Mouse (Mus musculus): ENCODE data around the gene Sesn3.
"Not testable (repeated sequence)": the region's sequence is repeated elsewhere in the genome, so short reads cannot be mapped to it uniquely, and the experiment has no call there.

Sesn3 gene

DNA sequence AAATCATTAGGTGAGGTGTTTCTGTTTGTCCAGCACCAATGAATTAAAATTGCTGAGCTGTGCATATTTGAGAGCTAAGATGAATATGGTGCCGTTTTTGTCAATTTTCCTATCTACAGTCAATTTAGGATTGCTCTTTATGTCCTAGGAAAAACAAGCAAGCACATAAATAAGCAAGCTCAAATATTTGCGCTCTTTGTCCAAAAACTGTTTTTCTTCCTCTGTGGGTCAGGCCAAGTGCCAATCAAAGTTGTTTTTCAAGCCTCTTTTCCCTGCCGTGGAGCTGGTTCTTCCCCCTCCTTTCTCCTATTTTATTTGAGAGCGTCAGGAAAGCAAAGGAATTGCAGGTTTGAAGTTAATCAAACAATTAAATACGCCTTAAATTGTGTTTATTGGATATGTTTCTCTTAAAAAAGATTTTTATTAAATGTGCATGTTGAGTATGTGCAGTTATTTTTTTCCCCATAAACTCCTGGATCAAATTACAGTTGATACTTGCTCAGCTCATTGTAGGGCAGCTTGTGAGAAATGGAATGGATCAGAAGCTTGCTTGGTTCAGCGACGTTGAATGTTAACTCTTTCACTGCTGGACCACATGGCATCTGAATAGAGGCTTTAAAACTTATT lies 2.6 kb downstream of the Sesn3 start:
- DNase-seq (ENCODE audit: extremely low spot score, low spot score), result peak; percentile 17

DNA sequence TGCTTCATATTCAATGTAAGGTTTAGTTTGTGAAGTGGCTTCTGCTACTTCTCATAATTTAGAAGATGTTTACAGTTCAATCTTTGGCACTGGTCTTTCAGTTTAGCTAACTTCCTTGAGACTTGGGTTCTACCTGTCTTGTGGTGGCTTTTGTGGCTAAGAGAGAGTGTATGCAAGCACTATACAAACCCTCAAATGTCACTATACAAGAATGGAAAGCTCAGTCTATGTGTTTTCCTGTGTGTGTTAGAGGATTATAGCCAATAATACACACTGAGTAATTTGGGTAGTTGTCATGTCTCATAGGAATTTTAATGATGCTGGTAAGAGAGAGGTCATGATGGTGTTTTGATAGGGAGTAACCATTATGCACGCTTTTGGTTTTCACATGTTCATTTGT lies 5.8 kb downstream of the Sesn3 start:
- no peak for DNase-seq (ENCODE audit: extremely low spot score, low spot score)

DNA sequence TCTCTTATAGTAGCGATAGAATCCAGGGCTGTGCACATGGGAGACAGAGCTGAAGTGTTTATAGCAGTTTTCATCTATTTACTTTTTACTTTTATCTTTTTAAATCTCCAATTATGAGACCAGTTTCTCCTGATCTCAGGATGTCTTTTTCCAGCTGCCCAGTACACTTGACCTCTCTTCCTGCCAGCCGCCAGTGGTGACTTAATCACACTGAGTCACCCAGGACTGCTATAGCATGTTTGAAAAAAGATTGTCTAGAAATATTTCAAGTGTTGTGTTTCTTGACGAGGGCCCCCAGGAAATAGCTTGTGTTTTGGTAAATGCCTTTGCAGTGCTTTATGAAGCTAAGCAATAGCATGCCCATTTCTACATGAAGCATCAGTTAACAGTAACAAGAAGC lies 10.2 kb downstream of the Sesn3 start:
- DNase-seq (ENCODE audit: extremely low spot score, low spot score), result no peak

DNA sequence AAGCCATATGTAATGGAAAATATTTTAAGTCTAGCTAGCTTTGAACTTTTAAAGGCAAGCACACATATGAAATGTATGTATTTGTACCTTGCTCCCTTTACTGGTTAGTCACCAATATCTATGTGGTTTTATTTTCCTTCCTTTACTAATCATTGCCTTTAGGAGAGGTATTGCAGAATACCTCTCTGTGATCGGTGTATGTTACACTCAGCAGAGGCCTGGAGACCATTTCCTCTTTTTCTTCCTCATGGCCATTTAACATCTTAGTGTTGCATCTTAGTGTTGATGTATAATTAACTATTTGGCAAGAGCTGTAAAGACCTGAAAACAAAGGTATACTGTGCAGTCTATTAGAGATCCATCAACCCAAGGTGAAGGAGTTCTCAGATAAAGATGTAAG lies 12.4 kb downstream of the Sesn3 start:
- DNase-seq (ENCODE audit: extremely low spot score, low spot score), result no peak

DNA sequence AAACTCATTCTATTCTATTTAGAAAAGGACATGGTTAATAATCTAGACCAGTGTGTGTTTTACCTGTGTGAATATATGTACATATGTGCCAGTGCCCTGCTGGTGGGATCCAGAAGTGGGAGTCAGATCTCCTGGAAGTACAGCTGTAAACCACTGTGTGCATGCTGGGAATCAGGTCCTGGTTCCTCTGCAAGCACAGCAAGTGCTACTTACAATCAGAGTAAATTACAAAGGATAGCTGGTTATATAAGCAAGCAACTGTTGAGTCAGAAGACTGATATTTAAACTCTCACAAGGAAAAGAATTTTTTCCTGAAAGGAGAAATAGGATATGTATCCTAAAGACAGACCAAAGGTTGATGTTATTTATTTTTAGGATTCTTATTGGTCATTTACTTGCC lies 13.6 kb downstream of the Sesn3 start:
- no peak for DNase-seq (ENCODE audit: extremely low spot score, low spot score)

DNA sequence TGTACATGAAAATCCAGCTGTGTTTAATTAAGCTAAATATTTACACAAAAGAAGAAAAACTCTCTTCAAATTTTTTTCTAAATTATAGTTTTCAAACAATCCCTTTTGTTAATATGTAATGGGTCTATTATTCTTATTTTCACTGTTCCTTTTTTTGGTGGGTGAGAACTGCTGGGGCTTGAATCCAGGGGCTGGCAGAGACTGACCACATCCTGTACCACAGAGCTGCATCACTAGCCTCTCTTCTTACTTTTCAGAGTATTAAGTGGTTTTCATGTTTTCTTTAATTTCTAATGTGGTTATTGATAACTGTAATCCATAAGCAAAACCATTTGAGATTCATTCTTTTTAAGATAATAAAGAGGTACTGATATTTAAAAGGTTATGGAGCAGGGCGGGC lies 19.0 kb downstream of the Sesn3 start:
- no peak for DNase-seq (ENCODE audit: extremely low spot score, low spot score)

DNA sequence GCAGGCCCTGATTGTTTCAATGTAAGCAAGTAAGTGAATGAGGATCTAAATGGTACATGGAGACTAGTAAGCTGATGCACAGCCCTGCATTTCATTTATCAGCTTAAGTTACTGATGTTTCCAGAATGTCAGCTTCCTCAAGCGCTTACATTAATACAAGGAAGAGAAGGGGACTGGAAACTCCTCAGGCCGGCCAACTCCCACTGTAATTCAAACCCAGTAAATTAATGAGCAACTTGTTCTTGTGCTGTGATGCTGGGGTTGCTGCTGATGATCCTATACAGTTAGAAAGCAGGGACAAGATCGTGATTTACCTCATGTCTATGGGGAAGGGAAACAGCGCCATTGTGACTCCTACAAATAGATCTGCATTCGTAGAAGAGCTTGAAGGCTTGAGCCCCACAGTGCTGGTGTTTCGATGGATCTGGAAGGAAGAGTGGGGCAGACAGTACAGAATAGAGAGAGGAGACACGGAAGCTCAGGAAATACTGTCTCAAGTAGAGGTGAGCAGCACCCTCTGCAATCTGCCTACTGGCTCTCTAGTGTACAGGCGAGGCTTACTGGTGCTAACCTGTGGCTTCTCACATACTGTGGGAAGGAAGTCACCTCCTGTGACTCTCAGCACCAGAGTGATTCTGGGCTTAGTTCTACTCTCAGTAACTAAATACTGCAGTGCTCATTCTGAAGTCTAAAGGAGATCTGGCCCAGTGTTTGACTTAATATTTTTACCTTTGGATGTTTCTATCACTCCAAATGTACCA lies 21.0 kb downstream of the Sesn3 start:
- DNase-seq (ENCODE audit: extremely low spot score, low spot score), result no peak

DNA sequence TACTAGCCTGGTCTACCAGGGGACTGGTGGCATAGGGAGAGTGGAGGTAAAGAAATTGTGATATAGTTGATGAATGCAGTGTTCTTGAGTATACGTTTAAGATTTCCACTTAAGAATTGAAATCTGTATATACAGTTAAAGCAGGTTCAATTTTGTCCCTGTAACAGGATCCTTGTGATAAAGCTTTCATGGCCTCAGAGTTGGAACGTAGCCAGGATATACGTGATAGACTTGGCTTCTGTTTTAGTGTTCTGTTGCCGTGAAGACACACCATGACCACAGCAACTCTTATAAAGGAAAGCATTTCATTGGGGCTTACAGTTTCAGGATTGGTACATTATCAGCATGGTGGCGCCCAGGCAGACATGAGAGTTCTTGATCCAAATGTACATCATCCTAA lies 22.3 kb downstream of the Sesn3 start:
- DNase-seq (ENCODE audit: extremely low spot score, low spot score), result no peak

DNA sequence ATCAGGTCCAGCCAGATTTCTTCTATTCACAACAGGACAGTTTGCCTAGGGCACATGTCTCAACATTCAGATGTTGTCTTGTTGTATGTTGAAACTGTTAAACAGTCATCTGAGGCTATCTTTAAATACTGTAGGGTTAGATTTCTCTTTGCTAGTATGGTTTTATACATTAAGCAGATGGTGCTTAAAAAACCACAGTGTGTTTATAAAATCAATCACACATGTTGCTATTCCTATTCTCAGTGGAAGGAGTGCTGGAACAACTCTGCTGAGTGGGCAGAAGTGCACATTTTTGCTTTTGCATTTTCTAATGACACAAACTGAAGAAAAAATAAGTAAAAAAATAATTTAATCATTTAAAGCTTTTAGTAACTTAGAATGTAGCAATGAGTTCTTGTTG lies 25.0 kb downstream of the Sesn3 start:
- DNase-seq (ENCODE audit: extremely low spot score, low spot score), result no peak

DNA sequence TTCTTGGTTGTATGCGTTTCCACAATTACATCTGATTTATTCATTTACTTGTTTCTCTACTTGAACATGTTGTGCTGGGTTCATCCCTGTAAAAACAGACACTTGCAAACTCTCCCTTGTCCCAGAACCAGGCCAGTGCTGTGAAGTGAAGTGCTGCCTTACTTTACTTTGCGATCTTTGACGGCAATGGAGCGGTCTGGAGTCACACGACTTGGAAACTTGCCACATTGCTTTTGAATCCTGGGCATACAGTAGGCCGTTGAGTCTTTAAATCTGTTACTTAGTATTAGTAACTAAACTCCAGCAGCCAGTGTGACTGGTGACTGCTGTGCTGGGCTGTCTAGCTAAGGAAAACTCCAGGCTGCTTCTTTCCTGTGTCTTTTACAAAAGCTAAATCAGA lies 25.9 kb downstream of the Sesn3 start:
- DNase-seq (ENCODE audit: extremely low spot score, low spot score), result no peak

DNA sequence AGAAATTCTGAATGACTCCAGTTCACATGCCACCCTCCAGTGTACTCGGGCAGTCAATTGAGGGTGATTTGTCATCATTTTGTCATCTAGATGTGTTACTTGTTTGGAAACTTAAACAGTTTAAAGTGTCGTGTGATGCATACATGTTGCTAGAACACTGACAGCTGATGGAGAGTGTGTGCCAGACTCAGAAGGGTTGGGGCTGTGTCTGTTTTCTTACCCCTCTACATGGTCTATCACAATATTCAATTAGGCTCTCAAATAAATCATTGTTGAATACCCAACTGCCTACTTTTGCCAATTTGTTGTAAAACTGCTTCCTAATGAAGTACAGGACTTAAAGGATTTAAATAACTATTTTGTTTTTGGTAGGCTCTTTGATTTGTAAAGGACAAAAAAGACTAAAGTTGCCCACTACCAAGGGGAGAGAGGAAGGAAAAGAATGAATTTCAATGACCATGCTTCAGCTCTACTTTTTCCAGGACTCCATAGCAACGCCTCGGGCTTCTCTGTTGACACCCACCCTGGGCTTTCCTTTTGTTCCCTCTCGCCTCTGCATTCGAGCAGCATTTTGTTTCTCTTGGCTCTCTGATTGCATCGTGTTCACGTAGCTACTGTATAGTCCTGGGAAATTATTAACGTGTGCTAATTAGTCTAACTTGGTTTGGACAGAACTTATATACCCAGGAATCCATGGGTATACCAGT lies 29.5 kb downstream of the Sesn3 start:
- DNase-seq (ENCODE audit: extremely low spot score, low spot score), result no peak

DNA sequence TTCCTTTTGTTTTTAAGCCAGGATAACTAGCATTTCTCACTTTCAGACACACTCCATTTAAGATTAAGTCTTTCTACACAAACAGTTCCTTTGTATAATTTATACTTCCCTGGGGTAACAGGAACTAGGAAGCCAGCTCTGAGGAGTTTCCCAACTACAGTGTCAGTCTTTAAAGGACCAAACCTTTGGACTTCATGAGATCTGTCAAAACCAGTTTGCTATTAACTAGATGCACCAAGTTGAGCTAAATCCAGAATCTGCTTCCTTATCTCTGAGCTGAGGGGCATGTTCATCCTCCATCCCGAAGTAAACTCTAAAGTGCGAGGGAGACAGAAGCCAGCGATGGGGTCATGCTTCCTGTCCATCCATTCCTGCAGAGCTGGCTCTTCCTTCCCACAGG lies 32.5 kb downstream of the Sesn3 start:
- no peak for DNase-seq (ENCODE audit: extremely low spot score, low spot score)

DNA sequence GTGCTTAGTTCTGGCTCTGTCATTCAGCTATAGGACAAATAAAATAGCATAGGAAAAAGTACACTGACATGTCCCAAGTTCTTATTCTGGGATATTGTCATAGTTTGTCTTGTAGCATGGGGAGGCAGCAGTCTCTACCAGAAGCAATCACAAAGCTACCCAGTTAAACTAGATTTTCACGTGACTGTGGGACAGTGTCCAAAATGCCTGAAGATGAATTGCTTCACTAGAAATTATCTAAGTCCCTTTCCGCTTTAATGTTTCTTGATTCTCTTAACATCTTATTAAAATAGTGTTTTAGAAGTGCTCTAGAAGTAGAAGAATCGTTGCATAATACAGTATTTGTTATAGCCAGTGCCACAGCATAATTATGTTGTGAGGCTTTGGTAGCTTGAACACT lies 39.1 kb downstream of the Sesn3 start:
- no peak for DNase-seq (ENCODE audit: extremely low spot score, low spot score)

DNA sequence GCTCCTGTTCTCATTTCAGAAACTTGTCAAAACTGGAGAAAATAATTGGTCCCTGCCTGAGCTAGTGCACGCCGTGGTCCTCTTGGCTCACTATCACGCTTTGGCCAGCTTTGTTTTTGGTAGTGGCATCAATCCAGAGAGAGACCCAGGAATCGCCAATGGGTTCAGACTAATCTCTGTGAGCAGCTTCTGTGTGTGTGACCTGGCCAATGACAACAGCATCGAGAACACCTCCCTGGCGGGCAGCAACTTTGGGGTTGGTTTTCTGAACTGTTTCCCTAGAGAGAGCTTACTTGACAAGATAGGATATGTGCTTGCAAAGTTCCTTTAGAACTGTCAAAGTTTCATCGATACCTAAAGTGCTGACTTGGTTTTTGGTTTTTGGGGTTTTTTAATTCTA lies 39.6 kb downstream of the Sesn3 start:
- no peak for DNase-seq (ENCODE audit: extremely low spot score, low spot score)

DNA sequence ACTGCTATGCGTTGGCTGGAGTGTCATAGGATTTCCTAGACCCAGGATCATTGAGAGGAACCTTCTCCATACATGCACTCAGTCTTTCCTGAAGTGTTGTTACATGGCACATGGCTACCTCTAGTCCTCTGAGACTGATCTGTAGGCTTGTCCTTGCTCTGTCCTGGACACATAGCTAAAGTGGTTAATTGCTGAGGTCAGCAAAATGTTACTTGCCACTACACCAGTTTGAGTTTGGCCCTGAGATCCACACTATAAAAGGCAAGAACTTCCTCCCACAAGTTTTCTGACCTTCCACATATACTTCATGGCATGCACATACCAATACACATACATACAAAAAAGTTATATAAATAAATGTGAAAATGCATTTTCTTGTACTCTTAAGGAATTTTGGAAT lies 41.8 kb downstream of the Sesn3 start:
- no peak for DNase-seq (ENCODE audit: extremely low spot score, low spot score)

DNA sequence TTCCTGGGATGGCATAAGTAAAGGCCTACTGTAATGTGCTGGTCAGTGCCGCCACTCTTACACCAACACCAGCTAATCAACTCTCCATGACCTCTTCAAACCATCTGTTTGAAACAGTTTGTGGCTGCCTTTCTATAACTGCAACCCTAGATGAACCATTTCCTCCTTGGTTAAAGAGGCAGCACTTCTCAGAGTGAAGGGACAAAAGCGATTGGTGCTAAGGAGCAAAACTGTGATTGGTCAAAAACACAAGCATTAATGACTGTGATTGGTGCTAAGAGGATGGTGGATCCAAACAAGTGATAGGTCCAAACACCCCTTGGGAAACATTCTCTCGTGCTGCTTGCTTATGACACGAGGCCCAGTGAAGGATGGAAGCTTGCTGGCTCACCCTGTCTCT lies 61.0 kb downstream of the Sesn3 start:
- no peak for DNase-seq (ENCODE audit: extremely low spot score, low spot score)

DNA sequence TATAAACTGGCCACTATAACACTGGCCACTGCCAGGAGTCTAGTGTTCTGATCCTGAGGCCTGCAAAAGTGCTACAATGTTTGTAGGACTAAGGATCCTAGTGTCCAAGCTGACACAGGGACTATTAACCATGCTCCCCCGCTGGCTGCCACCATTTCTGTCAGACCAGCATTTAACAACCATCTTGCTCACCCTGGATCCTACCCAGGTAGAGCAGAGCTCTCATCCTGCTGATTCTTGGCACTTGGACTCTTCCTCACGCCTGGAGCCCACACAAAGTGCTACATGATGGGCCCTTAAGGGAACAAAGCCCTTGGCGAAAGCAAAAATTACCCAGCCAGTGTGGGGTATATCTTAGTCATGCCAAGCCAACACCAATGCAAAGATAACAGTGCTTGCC lies 62.0 kb downstream of the Sesn3 start:
- DNase-seq (ENCODE audit: extremely low spot score, low spot score), result no peak

DNA sequence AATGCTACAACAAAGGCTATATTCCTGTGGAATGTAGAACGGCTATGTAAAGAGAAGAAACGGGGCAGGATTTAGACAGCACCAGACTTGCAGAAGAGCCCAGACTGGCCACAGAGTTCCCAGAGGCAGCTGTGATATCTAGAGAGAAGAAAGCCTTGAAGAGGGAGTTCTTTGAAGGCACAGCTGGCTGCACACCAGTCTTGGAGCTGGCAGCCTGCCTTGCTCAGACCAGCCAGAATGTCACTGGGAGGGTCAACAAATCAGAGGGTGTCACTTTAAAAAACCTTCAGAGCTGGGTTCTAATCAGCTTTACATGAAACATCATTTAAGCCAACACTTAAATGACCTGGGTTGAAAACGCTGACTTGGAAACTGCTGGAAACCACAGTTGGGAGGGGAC lies 63.8 kb downstream of the Sesn3 start:
- DNase-seq (ENCODE audit: extremely low spot score, low spot score), result no peak

DNA sequence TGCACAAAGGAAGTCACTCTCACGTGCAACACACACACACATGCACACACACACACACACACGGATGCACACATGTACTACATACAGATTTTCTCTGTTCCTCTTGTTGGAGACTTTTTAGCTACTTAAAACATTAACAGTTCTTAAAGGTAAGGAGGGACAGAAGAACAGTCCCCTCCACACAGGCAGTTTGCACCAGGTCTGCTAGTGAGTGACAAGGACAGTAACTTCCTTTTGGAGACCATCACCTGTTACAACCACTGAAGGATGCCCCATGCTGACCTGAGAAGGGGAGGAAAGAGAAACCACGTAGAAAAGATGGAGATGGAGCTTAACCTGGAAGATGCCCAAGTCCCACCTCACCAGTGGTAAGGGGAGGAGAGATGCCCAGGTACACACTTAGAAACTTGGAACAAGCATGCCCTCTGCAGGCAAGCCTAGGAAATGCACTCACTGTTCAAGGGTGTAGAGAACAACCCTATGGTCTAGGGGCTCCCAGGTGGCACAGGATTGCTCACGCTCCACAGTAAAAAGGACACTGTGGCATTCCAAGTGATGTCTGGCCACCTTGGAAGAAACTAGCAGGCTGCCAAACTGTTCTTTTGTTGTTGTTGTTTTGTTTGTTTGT lies 67.3 kb downstream of the Sesn3 start:
- peak; percentile 77 for DNase-seq (ENCODE audit: extremely low spot score, low spot score)

DNA sequence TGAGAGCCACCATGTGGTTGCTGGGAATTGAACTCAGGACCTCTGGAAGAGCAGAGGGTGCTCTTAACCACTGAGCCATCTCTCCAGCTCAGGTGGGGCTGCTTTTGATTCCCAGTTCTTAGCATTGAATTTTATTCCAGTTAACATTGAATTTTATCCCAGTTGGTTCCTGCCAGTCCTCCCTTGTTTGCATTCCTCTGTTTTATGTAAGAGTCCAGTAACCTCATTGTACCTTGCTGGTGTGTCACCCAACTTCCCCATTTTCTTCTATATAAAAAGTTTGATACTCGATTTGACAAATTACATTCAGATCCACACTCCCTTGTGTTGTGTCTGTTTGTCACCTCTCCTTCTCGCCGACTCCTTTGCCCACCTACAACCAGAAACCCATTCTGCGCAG lies 71.0 kb downstream of the Sesn3 start:
- not testable (repeated sequence) for DNase-seq (ENCODE audit: extremely low spot score, low spot score)

DNA sequence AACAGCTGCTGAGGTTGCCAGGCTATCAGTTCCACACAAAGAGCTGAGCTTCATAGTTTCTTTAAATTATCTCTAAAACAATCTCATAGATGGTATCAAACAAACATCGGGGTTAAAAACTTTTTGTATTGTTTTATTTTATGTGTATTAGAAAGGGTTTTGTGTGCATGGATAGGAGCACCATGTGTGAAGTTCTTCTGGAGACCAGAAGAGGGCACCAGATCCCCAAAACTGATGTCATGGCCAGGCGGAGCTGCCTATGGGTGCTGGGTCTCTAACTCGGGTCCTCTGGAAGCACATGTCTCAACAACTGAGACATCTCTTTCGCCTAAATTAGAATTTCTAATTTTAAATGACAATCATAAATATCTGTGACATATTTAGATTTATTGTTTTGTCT lies 73.5 kb downstream of the Sesn3 start:
- DNase-seq (ENCODE audit: extremely low spot score, low spot score), result no peak

DNA sequence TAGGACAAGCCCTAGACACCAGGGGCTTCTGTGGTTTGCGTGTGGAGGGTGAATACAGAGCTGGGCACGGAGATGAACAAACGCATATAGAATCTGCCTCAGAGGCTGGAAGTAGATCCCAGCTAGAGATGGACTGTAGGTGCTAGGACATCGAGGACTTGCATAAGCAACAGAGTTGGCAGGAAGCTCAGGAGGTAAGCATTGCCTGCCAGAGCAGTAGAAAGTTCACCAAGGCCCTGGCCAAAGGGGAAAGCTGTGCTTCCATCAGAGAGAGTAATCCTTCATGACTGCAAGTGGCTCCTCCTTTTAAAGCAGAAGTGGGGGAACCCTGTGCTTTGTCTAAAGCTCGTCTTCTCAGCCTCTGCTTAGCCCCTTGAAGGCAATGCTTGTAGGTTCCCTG lies 74.5 kb downstream of the Sesn3 start:
- no peak for DNase-seq (ENCODE audit: extremely low spot score, low spot score)
